Mouse (Mus musculus) adrenal gland, adult 2 months (tissue): ENCODE measurements around the gene Zfp239. TPM values are rescaled to one million over a fixed set of nuclear protein-coding genes. Genes with fewer than 3 reads are reported as not detected.

Experiments used
- DNase-seq: peaks from one replicate; pipeline ENCODE4 v3.0.0; 2021
- polyA plus RNA-seq: library from polyadenylated mRNA; depleted of rRNA; stranded (reverse); fragments of >200 nt; gene quantifications from 2 replicates; pipeline ENCODE4 v1.2.3, GENCODE M21; 2012; rRNA removed
- total RNA-seq, 2 experiments: library from RNA; stranded (reverse); gene quantifications; 2 replicates each; pipeline ENCODE4 v1.2.3; 2021

The Zfp239 gene
- total and polyA plus RNA-seq, 3 experiments = 0.61 to 3.1 (median 1.8) TPM

DNA sequence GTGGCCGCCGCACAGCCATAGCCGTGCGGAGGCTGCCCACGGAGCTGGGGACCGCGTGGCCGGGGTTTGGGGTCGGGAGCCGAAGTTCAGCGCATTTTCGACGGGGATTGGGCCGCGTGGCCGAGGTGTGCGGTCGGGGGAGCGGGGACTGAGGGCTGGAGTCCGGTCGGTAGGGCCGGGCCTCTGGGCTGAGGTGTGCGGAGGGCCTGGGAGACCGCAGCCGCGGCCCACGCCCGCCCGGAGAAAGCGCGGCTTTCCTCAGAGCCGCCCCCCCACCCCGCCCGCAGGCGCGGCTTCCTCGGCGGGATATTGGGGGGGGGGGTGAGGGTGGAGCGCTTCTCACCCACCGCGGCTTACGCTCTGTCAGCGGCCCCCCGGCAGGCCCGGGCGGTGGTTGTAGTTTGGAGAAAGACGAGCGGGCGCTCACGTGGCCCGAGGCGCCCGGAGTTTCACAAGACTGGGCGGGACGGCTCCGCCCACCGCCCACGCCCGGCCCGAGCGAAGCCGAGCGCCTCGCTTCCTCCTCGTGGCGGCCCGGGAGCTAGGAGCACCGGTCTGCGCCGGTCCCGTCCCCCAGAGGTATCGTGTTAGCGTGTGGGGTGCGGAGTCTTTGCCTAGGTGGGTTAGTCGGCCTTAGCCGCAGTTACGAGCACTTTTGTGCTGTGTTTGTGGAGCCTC, 45.5 kb downstream of the Zfp239 start:
- DNase-seq = peak; percentile 95

DNA sequence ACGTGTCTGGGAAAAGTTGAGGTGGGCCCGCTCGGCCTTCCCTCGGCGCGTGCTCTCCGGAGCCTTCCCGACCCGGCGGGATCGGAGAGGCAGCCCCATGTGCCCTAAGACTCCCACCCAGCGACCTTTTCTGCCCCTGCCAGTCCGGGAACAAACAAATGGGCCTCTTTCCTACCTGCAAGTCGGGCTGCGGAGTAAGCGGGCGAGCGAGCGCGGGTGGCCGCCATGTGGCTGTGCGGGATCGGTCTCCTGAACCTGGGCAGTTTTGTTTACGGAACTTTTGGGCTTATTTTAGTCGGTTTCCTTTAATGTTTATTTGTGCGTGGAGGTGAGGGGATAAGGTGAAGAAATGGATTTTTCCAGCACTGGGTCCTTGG, 46.1 kb downstream of the Zfp239 start:
- DNase-seq = no peak

DNA sequence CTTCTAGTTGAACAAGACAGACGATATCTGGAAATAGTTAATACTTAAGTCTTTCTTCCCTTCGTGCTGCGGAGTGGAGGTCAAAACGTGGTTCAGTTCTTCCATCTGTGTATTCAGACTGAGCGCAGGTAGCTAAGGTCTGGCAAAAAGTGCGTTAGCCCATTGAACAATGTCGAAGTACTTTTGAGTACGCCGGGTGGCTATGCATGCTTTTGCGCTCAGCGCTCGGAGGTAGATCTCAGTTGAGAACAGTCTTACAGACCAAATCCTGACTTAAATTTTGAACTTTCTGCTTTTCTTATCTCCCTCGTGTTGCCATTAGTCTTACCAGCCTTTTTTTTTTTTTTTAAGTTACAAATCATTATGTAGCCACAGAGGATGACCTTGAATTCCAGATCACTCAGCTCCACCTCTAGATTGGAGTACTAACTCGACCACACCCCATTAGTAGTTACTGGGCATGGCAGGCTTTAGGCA, 46.6 kb downstream of the Zfp239 start:
- no peak for DNase-seq

DNA sequence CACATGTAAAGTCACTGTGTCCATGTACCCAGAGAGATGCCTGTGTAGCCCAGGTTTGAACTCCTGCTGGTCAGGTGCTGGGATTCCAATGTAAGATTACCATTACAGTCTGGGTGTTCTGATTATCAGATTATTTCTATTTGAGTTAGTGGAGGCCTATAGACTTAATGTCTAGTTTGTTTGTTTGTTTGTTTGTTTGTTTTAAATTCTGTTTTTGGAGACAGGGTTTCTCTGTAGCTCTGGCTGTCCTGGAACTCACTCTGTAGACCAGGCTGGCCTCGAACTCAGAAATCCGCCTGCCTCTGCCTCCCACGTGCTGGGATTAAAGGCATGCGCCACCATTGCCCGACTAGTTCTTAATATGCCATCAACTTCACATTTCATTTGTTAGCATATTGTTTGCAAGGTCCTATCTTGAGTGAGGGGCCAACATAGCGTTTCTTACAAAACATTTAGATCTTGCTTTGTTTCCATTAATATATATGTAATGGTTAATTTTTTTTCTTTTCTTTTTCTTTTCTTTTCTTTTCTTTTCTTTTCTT, 48.3 kb downstream of the Zfp239 start:
- DNase-seq = no peak

DNA sequence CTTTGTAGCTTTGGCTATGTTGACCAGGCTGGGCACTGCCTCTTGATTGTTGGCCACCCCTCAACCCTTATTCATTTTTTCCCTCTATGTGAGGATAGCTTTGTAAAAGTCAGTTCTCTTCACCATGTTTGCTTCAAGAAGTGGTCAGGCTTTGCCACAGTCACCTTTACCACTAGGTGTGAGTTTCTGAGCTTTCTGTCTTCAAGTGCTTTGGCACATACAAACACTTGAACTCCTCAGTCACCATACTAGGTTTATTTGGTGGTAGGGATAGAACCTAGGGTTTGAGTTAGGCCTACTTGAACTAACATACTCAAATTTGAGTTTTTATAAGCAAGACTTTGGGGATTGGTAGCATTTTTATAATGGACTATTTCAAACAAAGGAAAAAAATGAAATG, 52.6 kb downstream of the Zfp239 start:
- DNase-seq = no peak

DNA sequence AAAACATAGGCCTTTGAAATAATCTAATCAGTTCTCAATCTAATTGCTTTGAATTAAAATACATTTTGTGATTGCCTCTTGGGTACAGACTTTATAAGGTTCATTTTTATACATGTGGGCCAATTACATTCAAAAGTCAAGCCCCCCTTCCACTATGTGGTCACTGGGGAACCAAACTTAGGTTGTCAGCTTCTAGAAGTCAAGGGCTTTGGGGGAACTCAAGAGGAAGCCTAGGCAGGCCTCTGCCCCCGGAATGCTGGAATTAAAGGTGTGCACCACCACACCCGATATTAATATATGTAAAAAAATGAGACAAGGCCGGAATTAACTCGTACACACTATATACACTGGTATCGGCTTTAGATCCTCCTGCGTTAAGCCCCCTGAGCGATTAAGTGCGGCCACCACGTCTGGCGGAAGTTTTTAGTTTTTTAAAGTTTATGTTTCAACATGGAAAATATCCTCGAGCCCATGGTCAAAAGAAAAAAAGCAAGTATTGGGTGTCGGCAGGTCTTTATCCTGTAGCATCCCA, 54.4 kb downstream of the Zfp239 start:
- no peak for DNase-seq

DNA sequence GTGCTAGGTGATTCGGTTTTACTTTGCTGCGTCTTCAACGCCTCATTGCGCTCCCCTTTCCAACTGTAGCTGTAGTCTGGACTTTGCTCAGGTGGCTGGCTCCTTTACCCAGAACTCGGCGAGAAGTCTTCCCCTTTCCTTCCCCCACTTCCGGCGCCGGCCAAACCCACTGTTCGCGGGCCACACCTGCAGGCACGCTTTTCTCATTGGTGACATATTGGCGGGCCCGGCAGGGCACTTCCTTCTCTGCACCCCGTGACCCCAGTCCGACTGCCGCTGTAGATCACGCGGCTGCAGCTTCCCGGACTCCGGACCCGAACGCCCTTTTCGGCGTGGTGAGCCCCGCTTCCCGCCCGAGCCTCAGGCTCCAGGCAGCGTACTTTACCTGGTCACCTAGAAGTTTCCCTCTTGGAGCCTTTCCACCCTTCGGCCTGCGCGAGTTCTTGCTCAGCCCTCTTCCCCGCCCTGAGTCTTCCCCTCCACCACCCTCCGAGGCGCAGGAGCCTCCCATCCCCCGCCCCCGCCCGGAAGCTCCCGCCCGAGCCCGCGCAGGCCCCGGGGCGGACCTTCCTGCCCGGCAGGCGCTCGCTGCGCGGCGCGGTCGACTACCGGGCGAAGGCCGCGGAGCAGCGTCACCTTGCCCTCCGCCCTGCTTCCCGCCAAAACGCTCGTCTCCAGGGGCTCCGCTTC, 55.0 kb downstream of the Zfp239 start:
- peak; percentile 92 for DNase-seq

DNA sequence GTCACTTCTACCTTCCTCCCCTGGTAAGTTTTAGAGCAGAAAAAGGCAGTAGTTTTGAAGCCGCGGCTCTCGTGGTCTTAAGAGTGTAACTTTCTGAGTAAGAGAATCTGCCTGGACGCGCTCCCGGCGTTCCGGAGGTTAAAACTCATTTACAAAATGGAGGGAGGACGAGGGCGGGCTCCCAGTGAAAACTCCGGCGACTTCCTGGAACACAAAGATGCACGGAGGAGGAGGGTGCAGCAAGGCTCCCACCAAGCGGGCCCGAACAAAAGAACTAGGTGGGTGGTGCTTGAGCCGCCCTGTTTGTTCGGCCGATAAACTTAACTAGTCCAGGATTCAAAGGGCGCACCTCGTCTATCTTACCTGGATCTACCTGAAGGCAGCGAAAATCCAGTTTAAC, 55.7 kb downstream of the Zfp239 start:
- DNase-seq = peak; percentile 69

DNA sequence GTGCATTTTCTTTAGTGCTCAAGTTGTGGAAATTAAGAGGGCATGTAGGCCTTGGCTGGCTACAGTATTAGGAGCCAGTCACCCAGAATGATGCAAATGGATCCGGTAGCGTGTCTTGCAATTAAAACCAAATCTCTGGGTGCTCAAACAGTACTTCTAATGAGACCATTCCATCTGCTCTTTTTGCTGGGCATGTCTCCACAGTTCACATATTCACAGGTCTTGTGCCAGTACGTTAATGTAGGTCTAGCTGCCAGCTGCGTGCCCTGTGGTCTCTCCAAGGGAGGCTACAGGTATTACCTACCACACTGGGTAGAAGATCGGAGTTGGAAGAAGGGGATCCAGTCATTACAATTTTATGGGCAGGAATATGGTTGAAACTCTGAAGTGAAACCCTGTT, 56.1 kb downstream of the Zfp239 start:
- DNase-seq = no peak

DNA sequence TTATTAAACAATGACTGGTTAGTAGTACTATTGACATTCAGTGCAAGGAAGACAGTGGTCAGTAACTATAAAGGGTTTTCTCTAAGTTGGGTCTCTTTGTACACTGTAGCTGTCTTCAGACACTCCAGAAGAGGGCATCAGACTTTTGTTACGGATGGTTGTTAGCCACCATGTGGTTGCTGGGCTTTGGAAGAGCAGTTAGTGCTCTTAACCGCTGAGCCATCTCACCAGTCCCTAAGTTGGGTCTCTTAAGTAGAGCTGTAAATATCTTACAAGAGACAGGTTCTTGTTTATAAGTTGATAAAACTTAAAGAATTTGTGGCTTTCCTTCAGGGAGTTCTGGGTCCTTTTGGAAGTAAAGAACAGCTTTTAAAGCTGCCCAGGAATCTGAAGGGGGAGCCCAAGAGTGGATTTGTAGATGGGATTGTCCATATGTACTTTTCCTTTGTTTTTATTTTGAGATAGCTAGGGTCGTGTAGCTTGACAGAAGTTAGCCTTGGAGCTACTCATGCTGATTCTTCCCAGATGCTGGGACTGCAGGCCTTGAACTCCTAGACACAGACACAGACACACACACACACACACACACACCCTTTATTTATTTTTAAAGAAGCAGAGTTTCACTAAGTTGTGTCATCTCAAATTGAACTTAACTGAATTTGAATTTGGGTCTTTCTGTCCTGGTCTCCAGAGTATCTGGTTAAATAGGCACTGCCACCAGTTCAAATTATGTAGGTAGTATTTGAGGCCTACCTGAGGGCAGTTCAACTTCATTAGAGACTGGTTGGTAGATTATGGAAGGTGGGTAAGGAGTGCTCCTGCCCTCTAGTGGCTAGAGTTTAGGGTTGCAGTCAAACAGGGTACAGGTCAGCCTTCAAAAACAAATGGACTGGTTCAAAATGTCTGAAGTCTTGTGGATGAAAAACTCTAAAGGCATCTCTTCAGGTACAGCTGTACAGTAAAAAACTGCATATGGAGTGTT, 59.0 kb downstream of the Zfp239 start:
- DNase-seq = peak; percentile 40

DNA sequence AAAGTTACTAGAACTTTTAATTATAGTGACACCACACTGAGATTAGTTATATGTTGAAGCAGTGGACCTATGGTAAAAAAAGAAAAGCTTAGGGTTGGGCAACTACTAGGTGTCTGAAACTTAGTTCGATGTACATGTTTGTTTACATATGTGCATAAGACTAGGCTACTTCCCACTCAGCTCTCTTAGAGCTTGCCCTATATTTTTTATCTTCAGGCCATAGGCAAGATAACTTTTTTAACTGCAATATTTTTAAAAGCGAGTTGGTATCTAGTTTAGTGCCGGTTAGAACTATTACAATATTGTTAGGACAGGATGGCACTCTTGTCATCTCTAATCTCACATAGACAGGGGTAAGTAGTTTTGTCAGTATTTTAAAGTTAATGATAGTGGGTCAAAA, 60.1 kb downstream of the Zfp239 start:
- no peak for DNase-seq

Other genes with a start within 250 kb of the Zfp239 start
- gene Zfp637, start 20.9 kb upstream of the Zfp239 start, total RNA-seq = 10 to 100 TPM; 30.8 to 38.1 TPM
- 13.1 and 18.3 TPM in 2 replicates for gene Zfp637, start 20.9 kb upstream of the Zfp239 start, polyA plus RNA-seq
- gene Hnrnpf, start 38.2 kb downstream of the Zfp239 start, total RNA-seq = 100 to 1,000 TPM; 299 to 305 TPM
- 30.0 and 43.5 TPM in 2 replicates for gene Hnrnpf, start 38.2 kb downstream of the Zfp239 start, polyA plus RNA-seq
- not detected for gene Fxyd4, start 75.6 kb downstream of the Zfp239 start, total RNA-seq
- gene Fxyd4, start 75.6 kb downstream of the Zfp239 start, polyA plus RNA-seq = not detected in 2 replicates
- under 1 TPM; 0.20 to 0.31 TPM for gene Rasgef1a, start 149.3 kb downstream of the Zfp239 start, total RNA-seq
- 0.07 and 0.37 TPM in 2 replicates for gene Rasgef1a, start 149.3 kb downstream of the Zfp239 start, polyA plus RNA-seq